Mouse (Mus musculus) spleen, postnatal 4 days (tissue): ENCODE measurements around the gene Tgfbr3.
"Not testable (repeated sequence)": the region's sequence is repeated elsewhere in the genome, so short reads cannot be mapped to it uniquely, and the experiment has no call there.

Experiments
- DNase-seq, 2 experiments: peaks; one replicate each; pipeline ENCODE4 v3.0.0; 2022; ENCODE audit warnings: low spot score in 2 of 2

Gene Tgfbr3

DNA sequence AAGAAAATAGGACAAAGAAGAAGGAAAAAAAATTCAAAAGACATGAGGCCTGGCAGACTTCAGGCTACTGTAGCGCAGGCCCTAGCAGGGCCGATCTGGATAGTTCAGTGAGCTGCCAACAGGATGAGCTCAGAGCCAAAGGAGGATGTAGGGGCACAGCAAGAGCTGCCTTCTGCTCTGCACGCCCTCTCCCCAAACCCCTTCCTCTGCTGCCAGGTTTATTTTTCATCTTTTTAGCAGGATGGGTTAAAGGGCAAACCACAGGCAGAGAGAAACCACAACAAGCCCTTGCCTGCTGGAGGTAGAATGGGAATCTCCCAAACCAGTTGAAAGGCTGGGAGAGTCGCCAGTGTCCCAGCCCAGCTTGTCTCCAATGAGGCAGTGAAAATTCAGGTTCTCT lies 10.2 kb downstream of the Tgfbr3 start:
- no peak for DNase-seq

DNA sequence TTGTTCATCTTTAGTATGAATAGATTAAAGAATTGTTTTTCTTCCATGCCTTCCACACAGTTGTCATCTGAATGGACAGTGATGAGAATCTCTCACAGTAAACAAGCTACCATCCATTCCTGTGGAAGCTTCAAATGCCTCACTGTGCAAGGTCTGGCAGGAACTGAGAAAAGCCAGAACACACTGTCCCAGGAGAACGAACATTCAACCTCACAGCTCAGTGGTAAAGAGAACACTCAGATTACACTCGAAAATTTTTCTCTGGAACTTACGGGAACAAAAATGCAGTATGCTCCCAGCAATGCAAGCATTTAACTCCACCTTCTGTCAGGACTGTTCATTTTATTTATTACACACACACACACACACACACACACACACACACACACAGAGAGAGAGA lies 13.2 kb downstream of the Tgfbr3 start:
- no peak for DNase-seq

DNA sequence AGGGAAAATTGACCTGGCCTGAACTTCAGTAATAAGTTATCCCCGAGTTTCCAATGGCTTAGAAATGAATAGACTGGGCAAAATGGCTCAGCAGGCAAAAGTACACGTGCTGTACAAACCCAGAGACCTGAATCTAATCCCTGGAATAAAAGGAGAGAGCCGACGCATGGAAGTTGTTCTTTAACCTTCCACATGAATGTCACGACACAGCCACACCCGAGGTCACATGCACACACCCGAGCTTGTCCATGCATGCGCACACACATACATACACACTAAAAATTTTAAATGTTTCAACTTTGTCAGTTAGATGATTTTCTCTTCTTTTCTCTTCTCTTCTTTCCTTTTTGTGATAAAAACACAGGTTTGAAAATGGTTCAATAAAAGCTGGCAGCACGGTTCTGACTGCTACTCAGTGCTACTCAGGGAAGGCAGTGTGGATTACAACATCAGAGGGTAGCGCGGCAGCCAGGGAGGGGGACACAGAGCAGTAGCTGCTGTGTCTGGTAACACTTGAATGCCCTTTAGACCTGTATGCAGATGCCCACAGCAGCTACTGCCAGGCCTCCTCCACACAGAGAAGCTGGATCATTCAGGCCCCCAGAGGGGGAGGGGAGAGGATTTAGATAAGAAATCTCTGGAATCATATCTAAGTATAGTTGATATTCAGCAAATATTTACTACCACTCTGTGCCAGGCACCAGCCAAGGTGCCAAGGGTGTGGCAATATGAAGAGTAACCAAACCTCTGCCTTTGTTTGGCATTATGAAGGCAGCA lies 17.0 kb downstream of the Tgfbr3 start:
- DNase-seq = no peak

DNA sequence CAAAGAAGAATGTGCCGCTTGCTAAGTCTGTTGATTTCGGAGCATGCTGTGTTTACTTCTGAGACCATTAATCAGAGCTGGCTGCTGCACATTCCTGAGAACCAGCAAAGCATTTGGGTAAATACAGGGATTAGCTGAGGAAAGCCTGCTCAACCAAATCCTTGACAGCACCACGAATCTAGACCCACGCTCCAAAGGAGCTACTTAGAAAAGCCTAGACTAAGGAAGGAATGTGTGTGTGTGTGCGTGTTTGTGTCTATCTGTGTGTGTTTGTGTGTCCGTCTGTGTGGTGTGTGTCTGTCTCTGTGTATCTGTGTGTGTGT lies 20.5 kb downstream of the Tgfbr3 start:
- no peak for DNase-seq

DNA sequence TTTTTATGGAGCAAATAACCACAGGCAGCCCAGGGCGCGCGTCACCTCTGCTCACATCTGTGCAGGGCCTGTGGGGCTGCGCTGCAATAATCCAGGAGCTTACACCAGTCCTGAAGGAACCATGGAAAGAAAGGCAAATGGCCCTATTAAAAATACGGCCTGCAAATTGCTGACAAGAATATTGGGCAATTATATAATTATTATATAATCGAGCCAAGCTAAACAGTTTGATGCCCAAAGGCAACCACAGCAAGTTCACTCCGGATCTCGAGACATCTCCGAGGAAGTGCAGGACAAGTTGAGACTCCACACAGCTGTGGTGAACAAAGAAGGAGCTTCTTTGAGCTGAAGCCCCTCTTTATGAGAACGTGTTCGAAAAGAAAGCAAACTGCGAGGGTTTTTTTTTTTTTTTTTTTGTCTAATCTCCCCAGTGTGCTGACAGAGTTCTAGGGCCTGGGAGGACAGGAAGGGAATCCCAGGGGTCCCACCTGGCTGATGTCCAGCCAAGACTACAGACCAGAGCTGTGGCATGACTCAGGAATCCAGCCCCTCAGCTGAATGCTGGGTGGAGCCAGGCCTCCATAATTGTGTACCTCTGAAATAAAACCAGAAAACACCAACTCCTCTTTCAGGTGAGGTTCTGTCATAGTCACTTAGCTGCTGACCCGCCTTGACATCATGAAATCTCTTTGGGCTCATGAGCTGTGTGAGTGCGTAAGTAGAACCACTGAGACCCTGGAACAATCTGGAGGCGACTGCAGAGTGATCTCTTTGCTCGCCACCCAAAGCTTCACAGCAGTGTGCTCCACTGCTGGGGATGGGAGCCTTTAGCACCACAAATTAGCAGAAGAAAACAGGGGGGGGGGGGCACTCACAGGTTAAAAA lies 21.1 kb downstream of the Tgfbr3 start:
- DNase-seq = no peak

DNA sequence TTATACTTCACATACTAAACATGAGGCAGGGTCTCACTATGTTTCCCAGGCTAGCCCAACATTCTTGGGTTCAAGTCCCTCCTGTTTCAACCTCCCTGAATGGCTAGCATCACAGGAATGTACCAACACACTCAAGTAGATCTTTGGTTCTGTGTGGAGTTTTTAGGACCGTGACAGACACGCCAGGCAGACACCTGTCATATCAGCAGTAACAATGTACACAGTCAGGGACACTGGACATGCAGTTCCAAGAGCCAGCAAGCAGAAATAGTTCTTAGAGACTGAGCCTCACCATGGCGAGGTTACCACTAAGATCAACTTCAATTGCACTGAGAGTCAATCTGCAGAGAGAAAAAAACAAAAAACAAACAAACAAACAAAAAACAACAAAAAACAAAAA lies 22.9 kb downstream of the Tgfbr3 start:
- no peak for DNase-seq

DNA sequence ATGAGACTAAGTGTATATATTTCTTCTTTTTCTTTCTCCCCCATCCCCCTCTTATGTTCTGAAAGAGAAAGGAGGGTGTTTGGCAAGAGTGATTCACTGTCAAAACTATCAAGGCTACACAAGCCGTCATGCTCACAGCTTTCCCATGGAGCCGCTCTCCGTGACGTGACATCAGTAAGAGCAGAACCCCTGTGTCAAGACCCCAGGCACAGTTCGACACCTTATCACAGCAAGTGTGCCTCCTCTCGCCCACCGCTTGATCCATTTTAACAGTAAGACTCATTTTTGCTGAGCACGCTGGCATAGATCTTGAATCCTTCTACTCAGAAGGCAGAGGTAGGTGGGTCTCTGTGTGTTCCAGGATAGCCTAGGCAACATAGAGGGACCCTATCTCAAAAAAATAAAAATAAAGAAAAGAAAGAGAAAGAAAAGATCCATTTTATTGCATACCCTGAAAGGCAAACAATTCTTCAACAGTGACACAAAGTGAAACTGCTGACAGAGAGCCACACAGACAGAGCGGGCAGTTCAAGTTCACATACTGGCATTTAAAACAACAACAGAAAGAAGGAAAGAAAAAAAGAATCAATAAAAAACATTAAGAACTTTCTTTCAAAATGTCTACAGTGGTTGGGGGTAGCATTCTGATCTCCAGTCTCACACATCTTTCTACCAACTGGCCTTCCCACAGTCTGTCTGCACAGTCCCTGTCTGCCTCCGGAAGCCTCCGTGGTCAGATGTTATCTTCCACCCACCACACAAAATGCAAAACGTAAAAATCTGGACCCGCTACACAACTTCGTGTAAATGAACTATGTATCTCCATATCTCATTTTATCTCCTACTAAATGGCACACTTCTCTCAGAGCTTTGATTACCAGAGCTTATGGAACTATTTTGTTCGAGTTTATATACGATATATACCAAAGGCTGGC lies 24.7 kb downstream of the Tgfbr3 start:
- DNase-seq = no peak

DNA sequence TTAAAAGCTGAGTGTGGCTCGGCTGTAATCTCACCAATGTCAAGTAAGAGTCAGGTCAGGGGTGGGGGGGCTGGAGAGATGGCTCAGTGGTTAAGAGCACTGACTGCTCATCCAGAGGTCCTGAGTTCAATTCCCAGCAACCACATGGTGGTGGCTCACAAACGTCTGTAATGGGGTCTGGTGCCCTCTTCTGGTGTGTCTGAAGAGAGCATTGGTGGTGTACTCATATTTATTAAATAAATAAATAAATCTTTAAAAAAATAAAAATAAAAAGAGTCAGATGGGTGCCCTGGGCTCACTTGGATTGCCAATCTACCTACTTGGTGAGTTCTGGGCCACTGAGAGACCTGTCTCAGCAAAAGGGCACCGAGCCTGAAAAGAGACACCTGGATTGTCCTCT lies 25.6 kb downstream of the Tgfbr3 start:
- no peak for DNase-seq

DNA sequence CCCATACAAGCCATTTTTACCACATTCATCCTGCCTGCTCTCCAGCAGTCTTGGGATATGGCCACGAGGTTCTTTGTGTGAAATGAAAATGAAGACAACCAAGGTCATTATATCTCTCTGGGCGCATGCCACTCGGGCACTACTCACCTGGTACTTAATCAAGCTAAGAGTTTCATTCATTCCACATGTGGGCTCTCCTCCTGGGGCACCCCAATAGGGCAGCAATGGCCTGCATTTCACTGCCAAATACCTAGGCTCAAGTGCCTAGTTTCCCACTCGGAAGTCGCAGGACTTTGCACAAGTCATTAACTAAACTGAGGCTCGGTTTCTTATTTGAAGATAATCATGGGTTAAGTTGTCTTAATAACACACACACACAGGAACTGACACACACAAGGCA lies 27.5 kb downstream of the Tgfbr3 start:
- DNase-seq = no peak

DNA sequence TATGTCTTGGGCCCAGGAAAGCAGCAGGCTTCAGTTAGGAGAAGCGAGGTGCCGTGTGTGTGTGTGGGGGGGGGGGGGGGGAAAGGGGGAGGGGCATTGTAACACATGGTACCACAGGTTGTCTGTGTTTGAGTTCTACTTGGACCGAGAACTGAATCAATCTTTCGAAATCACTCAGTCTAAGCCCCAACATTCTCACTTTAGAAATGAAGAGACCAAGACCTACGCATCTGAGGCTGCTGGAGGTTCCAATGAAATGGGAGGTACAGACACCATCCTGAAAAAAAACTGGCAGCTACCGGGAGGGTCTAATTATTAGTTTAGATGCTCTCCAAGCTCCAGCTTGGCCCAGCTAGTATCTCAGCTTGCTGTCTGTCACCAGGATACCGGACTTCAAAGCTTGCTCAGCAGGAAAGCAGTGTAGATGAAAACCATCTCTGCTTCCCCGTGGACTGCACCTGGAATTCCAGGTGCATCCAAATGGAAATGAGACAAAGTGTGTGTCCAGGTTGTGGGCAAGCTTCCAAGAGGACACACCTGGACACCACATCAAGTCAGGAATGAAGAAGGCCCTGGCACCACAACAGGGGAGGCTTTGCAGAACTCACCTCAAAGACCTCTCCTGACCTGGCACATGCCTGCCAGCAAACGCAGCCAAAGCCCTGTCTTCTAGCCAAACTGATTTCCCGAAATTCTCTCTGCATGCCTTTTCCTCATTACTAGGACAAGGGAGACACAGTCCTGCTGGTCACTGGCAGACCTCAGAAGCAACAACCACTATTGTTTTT lies 28.5 kb downstream of the Tgfbr3 start:
- DNase-seq = no peak

DNA sequence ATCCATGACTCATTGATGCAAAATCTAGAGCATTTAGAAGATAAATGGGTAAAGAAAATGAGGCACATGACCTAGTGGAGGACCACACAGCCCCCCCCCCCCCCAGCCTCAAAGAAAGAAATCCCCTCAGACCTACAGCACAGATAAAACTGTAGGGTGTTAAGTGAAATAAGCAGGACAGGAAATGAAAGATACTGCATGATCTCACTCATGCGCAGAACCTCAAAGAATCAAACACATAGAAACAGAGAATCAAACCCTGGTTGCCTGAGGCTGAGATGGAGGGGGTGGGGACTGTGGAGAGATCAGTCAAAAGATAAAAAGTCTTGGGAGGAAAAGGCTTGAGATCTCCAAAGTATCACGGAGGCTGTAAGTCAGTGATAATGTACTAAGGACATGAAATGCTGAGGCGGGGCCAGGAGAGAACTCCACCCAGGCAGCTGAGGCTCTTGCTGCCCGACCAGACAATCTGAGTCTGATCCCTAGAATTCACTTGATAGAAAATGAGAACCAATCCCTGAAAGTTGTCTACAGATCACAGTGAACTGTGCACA lies 29.9 kb downstream of the Tgfbr3 start:
- no peak for DNase-seq

DNA sequence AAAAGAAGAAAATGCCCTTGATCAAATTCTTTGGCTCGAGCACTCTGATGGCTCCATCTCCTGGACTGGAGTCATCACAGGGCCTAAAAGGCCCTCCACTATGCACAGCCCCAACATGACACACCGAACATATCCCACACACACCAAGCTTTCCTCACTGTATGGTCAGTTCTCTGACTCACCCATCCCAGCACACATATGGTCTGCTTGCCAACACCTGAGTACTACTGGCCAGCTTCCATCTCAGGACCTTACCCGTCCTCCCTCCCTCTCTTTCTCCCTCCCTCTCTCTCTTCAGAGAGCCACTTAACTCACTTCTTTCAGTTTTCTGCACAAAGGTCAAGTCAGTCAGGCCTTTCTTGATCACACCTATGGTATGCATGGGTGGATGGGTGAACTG lies 36.0 kb downstream of the Tgfbr3 start:
- DNase-seq = no peak

DNA sequence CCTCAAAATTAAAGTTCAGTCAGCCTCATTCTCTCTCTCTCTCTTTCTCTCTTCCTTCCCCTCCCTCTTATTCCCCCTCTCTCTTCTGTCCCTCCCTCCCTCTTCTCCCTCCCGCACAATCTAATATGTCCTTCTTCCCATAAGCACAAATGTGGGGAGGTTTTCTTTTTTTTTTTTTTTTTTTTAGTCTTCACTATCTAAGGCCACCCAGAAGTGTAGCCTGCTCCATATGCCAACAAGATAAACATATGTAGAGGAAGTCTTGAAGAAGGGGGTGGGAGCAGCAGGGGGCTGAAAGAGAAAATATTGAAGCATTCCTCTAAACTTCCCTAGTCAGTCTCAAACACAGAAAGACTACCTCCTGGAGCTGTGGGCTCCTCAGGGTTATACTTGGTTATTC lies 37.0 kb downstream of the Tgfbr3 start:
- DNase-seq = no peak

DNA sequence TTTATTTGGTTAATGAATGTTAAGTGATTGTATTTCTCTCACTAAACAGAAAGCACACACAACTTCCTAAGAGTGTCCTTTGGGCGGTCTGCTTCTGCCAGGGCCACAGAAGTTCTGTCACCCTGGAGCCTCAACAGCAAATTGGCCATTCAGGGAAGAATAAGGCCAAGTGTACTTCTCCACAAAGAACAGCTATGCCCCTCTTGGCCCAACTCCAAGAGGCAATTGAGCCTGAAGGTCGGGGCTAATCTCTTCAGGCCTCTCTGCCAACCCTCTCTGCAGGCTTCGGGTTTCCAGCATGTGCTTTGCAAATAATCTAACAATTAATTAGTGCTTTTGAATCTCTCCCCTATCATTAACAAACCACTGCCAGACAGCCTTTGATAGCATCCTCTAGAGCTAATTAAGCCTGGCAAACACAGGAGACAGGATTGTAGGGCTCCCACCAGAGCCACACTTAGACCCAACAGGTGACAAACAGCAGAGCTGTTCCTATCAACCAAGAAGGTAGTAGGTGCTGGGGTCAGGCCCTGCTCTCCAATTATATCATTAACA lies 37.6 kb downstream of the Tgfbr3 start:
- DNase-seq = no peak

DNA sequence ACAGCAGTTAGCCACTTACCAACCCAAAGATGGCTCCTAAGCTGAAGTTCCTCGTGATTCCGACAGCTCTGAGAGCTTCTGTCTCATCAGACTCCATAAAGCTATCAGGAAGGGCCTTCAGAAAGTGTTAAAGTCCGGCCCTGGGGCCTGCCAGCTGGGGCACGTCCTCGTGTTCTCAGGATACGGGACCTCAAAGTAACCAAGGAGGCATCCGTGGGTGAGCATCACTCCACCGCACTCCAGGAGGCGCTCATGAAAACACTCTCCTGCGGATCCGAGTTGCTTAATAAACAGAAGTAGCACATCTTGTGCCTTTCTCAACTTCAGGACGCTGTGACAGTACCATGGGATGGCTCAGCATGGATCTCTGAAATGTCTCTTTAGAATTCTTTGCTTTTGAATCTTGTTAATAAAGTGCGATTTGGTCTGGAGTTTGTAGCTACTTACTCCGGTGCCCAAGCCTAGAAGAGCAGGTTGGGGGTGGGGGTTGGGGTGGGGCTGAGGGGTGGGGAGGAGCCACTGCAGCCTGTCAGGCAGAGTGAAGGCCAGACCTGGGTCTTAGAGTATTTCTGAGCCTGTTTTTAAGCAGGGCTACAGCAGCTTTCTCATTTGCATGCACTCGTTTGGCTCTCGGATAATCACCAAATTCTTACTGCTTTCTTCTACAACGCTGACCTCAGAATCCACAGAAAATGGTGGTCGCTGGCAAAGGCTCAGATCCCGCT lies 38.7 kb downstream of the Tgfbr3 start:
- DNase-seq = no peak

DNA sequence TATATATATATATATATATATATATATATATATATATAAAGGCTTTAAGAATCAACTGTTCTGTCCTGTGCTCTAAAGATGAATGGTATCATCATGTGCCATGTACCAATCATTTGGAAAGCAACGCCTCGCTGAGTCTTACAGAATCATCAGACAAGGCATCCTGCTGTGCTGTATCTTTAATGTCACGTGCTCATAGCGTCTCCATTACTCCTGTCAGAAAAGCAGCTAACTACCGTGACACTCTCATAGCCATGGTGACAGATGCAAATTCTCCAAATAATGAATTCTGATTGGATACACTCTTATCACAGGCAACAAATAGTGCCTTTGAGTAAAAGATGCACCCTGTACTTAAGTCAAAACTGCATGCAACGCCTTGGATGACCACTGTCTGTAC lies 40.7 kb downstream of the Tgfbr3 start:
- no peak for DNase-seq

DNA sequence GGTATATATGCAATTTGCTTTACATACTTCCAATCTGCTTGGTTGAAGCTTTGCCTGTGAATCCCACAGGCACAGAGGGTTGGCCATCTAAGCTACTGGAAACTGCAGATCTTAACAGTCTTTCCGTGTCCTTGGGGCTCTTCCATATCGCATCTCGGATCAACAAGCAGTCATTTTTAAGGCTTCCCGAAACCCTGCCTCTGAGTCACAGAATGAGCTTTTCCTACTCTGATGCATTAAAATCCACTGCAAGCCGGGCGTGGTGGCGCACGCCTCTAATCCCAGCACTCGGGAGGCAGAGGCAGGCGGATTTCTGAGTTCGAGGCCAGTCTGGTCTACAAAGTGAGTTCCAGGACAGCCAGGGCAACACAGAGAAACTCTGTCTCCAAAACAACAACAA lies 41.1 kb downstream of the Tgfbr3 start:
- not testable (repeated sequence) for DNase-seq

DNA sequence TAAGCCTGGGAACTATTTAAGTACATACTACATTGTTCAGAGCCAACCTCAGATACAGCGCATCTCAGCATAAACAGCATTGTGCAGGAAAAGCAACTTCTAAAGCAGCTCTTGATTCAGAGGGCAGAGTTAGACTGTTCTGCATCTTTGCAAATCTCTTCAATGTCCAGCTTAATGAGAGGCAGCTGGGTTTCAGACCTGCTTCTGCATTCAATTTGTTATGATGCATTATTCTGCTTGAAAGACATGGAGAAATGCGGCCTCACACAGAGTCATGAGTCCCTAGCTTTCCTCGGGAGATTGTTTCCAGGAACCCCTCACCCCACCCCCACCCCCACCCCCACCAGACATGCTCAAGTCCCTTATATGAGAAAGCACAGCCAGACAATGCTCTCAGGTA lies 41.6 kb downstream of the Tgfbr3 start:
- DNase-seq = no peak

DNA sequence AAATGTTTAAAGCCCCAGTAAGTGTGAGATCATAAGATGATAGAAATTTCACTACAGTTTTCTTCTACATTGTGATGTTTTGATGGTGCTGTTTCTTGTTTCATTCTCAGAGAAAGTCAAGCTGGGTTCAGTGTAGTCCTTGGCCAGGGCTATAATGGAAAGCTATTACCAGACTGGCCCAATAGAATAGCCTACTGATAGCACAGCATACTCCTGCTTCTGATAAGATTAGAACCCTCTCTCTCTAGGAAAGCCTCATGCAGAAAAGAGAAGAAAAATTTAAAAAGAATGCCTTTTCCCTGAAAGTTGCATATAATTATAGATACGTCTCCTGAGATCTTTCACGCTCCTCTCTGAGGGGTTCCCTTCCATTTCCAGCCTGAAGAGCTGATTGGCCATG lies 46.0 kb downstream of the Tgfbr3 start:
- no peak for DNase-seq

DNA sequence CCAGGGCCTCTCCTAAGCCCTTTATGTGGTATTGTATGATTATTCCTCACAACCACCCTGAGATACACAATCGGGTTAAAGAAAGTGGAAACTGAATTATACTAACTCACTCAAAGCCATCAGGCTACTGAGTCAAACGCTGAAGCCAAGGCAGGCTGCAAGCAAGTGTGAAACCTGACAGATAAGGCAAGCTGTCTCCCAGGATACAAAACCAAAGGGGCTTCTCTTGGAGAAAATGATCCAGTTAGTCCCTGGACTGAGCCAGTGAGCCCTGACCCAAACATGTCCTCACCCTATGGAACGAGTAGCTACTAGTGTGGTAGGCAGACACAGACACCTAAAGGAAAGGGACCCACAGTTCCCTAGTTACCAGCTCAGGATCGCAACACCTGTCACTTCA lies 46.4 kb downstream of the Tgfbr3 start:
- DNase-seq = no peak
